Mouse (Mus musculus) midbrain, postnatal 0 days (tissue): ENCODE data around the gene Gfy. TPM values are rescaled to one million over a fixed set of nuclear protein-coding genes. Genes with fewer than 3 reads are reported as not detected.

Experiments
- ATAC-seq: fragments of 200-750 bp; cut with Nextera tagmentation; 2 replicates; pipeline ENCODE4 v1.8.0; 2017; ENCODE audit warnings: moderate number of reproducible peaks, mild to moderate bottlenecking, moderate TSS enrichment, moderate library complexity; ENCODE audit not compliant: low FRiP score
- DNase-seq: peaks from one replicate; pipeline ENCODE4 v3.0.0-alpha.2; 2015; ENCODE audit warnings: low spot score
- H3K27ac ChIP-seq: fragments of 300-500 bp; sonication (generic); 2 replicates; pipeline ENCODE4 v1.5.1; 2014; ENCODE audit warnings: low read depth, mild to moderate bottlenecking, low read length, mixed read lengths
- H3K27me3 ChIP-seq: fragments of 300-500 bp; sonication (generic); 2 replicates; pipeline ENCODE4 v1.6.1; 2014; ENCODE audit warnings: low read length, control low read depth, mixed read lengths; ENCODE audit not compliant: insufficient read depth
- H3K36me3 ChIP-seq: fragments of 300-500 bp; sonication (generic); 2 replicates; pipeline ENCODE4 v1.6.1; 2014; ENCODE audit warnings: low read length, control low read depth, mixed read lengths; ENCODE audit not compliant: insufficient read depth
- H3K4me1 ChIP-seq: fragments of 300-500 bp; sonication (generic); 2 replicates; pipeline ENCODE4 v1.6.1; 2014; ENCODE audit warnings: mild to moderate bottlenecking, control low read depth, antibody characterized with exemption, low read length, mixed read lengths; ENCODE audit not compliant: insufficient read depth
- H3K4me2 ChIP-seq: fragments of 300-500 bp; sonication (generic); 2 replicates; pipeline ENCODE4 v1.6.1; 2014; ENCODE audit warnings: low read depth, mild to moderate bottlenecking, low read length, mixed read lengths; ENCODE audit not compliant: poor library complexity, severe bottlenecking
- H3K4me3 ChIP-seq: fragments of 300-500 bp; sonication (generic); 2 replicates; pipeline ENCODE4 v1.5.1; 2014; ENCODE audit warnings: low read depth, mild to moderate bottlenecking, low read length, moderate library complexity
- H3K9ac ChIP-seq: fragments of 300-500 bp; sonication (generic); replicated peaks from 2 replicates; pipeline ENCODE4 v1.6.1; 2014; ENCODE audit warnings: mild to moderate bottlenecking, low read length, moderate library complexity, mixed read lengths; ENCODE audit not compliant: poor library complexity, severe bottlenecking
- H3K9me3 ChIP-seq: fragments of 300-500 bp; sonication (generic); 2 replicates; pipeline ENCODE4 v1.6.1; 2016; ENCODE audit warnings: low read length, control low read depth
- CTCF ChIP-seq: IDR thresholded peaks from 2 replicates; pipeline ENCODE4 v1.5.1; 2016; ENCODE audit warnings: antibody characterized with exemption, mild to moderate bottlenecking
- WGBS: fragments of 180-500 bp; shearing (Covaris S2); extraction: QIAGEN DNeasy Blood & Tissue Kit; methylation state at CpG from one replicate; pipeline ENCODE4 v1.1.7; 2014; 5-methylcytosine and 5-hydroxymethylcytosine counted together
- polyA plus RNA-seq: library from polyadenylated mRNA; unstranded; fragments of >200 nt; fragmentation: Nextera tagmentation; extraction: Ambion mirVana; gene quantifications from 2 replicates; pipeline ENCODE4 v1.2.1, GENCODE M21; 2015
- total RNA-seq: library from RNA; depleted of rRNA; stranded (reverse); fragments of >200 nt; gene quantifications from 2 replicates; pipeline ENCODE4 v1.2.3, GENCODE M21; 2014

Gene Gfy
- total and polyA plus RNA-seq, 2 experiments from 2014 or later = 0.51 TPM; not detected in 1

- no peak overlapping the region for H3K4me2 ChIP-seq
- H3K9ac ChIP-seq = peak overlapping the region; percentile 24; the same call in 1 of the 2 replicates
- no peak for TF ChIP-seq CTCF
- no peak overlapping the region for H3K27ac ChIP-seq
- H3K4me3 ChIP-seq = no peak overlapping the region
- ATAC-seq (no peak), DNase-seq (no peak)
- H3K9me3 ChIP-seq = no peaks in the 10 kb centered on the region
- H3K27me3 ChIP-seq = no peaks in the 10 kb centered on the region
- H3K36me3 ChIP-seq = no peaks in the 10 kb centered on the region
- no peaks in the 10 kb centered on the region for H3K4me1 ChIP-seq
- WGBS = 64% methylated on average over 5 of the region's 5 CpGs
Measured at GRCm38 (mm10) chr7:45196994-45197393, 17.6 kb upstream of the Gfy start.

DNA sequence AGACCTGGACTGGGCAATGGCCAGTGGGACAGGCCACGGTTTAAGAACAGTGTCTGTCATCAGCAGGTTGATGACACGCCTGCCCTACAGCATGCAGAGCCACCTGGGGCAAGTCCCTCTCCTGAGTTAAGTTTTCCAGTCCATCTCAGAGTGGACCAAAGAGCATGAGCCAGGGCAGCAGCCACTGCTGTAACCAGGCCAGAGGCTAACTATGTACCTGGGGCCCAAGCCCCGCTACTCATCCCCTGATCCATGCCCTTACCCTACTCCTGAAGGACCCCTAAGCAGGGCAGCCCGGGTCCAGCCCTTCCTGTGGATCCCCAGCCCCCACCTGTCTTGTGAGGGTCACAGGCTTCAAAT is 16.8 kb upstream of the Gfy start:
- WGBS = 81% methylated on average over 4 of the region's 4 CpGs
- H3K9me3 ChIP-seq = no peaks in the 10 kb centered on the region
- H3K9ac ChIP-seq = no peak overlapping the region
- ATAC-seq (no peak), DNase-seq (no peak)
- no peak overlapping the region for H3K4me2 ChIP-seq
- H3K4me1 ChIP-seq = no peaks in the 10 kb centered on the region
- TF ChIP-seq CTCF = no peak
- no peak overlapping the region for H3K27ac ChIP-seq
- no peaks in the 10 kb centered on the region for H3K27me3 ChIP-seq
- H3K4me3 ChIP-seq = no peak overlapping the region
- no peaks in the 10 kb centered on the region for H3K36me3 ChIP-seq

GRCm38 (mm10) chr7:45195341-45196175 is 16.2 kb upstream of the Gfy start:
- 61% methylated on average over 13 of the region's 13 CpGs for WGBS
- no peak overlapping the region for H3K4me2 ChIP-seq
- no peak for TF ChIP-seq CTCF
- no peaks in the 10 kb centered on the region for H3K27me3 ChIP-seq
- H3K9ac ChIP-seq = no peak overlapping the region
- H3K9me3 ChIP-seq = no peaks in the 10 kb centered on the region
- no peaks in the 10 kb centered on the region for H3K36me3 ChIP-seq
- no peak overlapping the region for H3K27ac ChIP-seq
- no peak overlapping the region for H3K4me3 ChIP-seq
- no peak for ATAC-seq
- H3K4me1 ChIP-seq = no peaks in the 10 kb centered on the region
- no peak for DNase-seq

- WGBS = 75% methylated on average over 17 of the region's 17 CpGs
- no peak for TF ChIP-seq CTCF
Measured at GRCm38 (mm10) chr7:45193871-45194785, 14.8 kb upstream of the Gfy start.

GRCm38 (mm10) chr7:45193406-45193805 is 14.0 kb upstream of the Gfy start:
- no peak for ATAC-seq
- Histone ChIP-seq H3K36me3 (no peaks in the 10 kb centered on the region), H3K9me3 (no peaks in the 10 kb centered on the region), H3K27ac (no peak overlapping the region), H3K4me3 (no peak overlapping the region), H3K9ac (no peak overlapping the region), H3K4me1 (no peaks in the 10 kb centered on the region), H3K27me3 (no peaks in the 10 kb centered on the region), H3K4me2 (no peak overlapping the region)
- DNase-seq = no peak
- TF ChIP-seq CTCF = 0 out of 2 replicates have a peak, but pooled peaks have one; percentile 21
- WGBS = 71% methylated on average over 5 of the region's 5 CpGs

More at GRCm38 (mm10) chr7:45193871-45194785, 14.8 kb upstream of the Gfy start:
- Histone ChIP-seq H3K36me3 (no peaks in the 10 kb centered on the region), H3K27ac (no peak overlapping the region), H3K4me2 (no peak overlapping the region), H3K9ac (no peak overlapping the region), H3K4me1 (no peaks in the 10 kb centered on the region), H3K9me3 (no peaks in the 10 kb centered on the region), H3K4me3 (no peak overlapping the region), H3K27me3 (no peaks in the 10 kb centered on the region)
- ATAC-seq (no peak), DNase-seq (no peak)
